Mouse (Mus musculus) lung, postnatal 4 days (tissue): ENCODE results near the gene Wdr95.

ENCODE experiments used
- DNase-seq, 2 experiments: peaks; one replicate each; pipeline ENCODE4 v3.0.0; 2021

Wdr95 gene

DNA sequence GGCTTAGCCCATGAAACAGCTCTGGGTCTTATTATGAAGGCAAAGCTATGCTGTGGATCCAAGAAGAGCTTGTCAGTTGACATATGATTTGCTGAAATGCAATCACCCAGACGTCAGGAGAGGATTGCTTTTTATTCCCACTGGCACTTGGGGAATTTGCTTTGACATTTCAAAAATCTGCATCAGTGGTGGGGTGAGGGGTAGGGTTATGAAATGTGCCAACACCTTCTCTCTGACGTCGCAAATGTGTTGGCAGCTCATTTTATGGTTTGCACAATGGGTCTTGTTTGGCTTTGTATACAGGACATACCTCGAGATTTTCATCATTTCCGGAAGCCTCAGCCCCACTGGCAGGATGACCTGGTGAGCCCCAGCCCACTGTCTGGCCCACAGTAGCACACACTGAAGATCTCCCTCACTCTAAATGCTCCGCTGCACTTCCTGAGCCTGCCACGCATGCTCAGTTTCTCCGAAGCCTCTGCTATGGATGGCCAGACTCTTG is 55.7 kb downstream of the Wdr95 start:
- peak; percentile 64 to 82 for DNase-seq

DNA sequence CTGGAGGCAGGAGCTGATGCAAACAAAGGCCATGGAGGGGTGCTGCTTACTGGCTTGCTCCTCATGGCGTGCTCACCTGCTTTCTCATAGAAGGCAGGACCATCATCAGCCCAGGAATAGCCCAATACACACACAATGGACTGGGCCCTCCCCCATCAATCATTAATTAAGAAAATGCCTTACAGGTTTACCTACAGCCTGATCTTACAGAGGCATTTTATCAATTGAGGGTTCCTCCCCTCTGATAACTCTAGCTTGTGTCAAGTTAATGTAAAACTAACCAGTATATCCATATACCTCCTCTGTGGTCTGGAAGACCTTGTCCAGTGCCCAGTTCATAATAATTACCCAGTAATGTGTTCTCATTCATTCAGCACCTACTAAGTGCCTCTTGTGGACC is 56.8 kb downstream of the Wdr95 start:
- no peak for DNase-seq

DNA sequence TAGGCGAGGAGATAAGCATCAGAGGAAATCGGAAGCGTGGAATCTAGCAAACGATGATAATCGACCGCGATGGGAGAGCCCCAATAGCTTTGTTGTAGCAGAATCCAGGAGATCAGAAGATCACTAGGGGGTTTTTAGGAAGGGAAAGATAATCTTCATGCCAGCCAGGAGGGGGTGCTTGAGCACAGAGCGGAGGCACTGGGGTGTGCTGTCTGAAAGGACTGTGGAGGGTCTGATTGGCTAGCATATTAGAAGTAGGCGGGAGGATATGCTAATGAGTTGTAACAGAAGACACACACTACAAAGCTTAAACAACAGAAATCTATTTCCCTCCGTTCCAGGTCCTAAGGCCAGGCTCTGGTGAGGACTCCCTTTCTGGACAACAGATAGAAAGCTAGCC is 57.4 kb downstream of the Wdr95 start:
- DNase-seq: peak; percentile 22 to 41

DNA sequence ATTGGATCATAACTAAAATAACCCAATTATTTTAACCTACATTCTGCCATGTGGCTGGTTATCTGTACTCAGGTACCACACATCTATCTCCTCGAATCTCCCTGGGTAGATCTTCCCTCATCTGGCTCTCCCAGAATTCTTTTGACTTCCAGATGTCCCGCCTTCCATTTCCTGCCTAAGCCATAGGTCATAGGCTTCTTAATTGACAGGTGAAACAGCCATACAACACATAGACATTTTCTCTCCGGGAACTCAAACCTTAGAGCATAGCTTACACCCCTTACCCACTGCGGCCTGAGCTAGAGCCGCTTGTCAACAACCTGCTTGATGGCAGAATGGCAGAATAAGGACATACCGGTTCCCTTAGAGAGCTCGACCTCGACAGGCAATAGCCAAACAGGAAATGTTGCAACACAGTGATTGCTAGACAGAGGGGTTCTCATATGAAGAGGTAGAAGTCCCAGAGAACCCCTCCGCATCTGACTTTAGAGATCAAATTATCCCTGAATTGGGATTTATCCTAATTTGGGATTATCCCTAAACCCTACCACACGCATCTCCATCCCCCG is 58.9 kb downstream of the Wdr95 start:
- DNase-seq: no peak

DNA sequence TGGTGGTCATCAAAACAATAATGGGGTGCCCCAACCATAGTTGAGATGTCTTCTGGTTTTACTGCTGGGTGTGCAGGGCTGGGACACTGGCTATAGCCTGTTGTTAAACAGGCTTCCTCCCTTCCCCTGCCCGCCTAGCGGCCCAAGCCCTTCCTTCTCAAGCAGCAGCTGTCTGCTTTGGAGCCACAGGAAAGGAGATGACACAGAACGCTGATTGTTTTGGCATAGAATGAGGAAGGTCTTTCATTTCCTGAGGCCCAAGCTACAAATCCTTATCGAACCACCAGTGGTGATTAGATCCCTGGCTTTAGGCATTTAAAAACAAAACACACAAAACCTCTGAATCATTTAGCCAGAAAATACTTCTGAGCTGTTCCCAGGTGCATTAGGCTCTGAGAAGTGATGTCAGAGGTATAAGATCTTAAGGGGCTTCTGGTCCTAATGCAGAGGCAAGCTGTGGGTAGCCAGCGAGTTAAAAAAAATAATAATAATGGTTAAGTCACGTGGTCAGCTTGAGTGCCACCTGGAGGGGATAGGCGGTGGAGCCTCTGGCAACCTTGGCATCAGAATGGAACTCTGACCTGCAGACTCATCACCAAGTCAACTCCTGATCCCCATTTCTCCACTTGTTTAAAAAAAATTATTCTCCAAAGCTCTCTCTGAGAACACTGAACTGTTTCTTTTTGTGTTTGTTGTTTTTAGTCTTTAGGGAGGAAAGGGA is 60.5 kb downstream of the Wdr95 start:
- peak in 1 of 2 experiments; percentile 38 for DNase-seq

DNA sequence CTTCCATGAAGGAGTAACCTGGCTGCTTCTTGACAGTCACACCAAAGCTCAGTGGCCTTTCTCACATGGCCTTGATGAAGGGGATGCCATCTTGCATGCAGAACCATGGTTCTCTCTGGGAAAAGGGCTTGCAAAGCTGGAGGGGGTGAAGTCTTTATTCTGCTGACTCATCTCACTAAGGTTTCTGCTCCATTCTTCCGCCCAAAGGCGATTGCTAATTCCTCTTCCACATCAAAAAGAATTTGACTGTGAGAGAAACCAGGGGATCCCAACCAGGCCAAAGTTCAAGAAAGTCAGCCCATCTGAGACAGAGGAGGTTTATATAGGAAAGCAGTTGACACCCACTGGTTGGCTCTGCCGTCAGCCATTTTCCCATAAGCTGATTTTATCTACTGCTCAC is 61.5 kb downstream of the Wdr95 start:
- no peak for DNase-seq

DNA sequence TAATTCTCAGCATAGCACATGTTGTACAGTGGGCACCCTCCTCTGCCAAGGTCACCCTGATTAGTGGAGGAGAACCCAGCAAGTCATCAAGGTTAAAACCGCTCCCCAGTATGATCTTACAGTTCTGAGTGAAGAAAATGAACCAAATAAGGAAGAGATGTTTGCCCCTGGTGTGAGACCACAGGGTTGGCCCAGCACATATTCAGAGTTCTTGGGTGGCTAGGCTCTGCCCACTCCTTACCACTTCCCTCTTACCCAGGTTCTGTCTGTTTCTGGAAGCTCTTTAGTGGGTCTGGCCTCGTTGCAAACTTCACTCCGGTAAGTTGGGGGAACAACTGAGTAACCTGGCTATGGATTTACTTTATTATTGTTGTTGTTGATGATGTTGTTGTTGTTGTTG is 65.7 kb downstream of the Wdr95 start:
- DNase-seq: no peak

DNA sequence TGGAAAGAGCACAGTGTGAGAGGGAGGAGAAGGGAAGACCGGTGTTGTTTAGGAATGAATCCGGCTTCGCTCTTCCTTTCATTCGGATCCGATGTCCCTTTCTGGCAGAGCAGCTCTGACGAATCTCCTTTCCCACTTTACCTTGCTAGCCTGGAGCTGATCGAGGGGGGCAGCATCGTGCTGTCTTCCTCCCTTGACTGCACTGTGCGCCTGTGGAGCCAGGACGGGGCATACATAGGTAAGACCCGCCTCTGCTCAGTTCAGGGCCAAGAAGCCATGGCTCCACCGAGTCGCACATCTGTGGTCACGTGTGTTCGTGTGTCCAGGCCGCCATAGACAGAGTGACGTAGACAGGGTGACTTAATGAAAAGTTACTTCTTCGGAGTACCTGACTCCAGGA is 68.9 kb downstream of the Wdr95 start:
- no peak for DNase-seq

DNA sequence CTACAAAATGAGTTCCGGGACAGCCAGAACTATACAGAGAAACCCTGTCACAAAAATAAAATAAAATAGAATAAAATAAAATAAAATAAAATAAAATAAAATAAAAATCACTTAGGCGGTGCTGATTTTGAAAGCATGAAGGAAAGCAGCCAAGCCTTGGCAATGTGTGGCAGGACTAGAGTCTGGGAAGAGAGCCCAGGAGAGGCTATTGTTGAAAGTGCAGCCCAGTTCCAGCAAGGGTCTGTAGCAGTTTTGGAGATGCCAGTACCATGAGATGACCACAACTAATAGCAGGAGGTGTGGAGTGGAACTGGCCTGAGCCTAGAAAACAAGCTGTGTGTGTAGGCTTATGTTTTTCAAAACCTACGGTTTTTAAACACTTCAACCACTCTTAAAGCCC is 73.5 kb downstream of the Wdr95 start:
- DNase-seq: no peak

DNA sequence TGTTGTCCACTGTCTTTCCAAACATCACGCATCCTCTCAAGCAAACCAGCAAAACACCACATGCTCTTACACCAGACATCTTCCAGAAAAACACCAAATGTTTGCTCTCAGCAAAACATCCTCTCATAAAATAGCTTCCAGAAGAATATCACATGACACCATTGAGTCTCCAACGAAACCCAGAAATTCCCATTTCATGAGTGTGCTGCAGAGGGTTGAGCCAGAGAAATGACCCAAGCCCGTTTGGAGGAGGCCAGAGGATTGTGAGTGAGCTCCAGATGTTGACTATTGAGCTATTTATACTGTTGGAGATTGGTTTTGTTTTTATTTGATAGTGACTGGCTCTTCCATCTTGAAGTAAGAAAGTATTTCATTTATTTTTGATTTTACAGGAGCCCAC is 74.8 kb downstream of the Wdr95 start:
- no peak for DNase-seq

DNA sequence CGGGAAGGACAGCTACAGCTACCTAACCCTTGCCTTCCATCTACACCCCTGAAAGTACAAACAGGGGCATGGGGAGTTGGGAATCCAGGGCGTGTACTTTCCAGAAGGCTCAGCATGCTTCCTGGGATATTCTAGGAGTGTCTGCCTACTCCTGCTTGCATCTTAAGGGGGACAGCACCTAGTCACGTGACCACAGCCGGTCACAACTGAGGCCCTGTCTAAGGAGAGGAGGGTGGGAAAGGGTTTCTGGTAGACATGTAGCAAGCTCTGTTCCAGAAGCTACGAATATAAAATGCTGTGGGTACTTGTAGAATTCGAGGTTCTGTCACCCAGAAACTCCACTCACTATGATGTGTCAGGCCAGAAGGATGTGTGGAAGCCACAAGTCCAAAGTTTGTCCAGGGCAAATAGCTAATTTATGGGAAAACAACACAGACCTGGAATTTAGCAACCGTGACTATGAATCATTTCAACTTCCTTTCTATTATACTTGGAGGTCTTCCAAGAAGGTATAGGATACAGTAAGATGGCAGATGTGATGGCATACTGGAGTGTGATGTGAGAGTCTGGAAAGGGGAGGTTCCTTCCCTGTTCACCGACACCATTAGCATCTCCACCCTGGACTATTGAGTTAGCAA is 78.7 kb downstream of the Wdr95 start:
- DNase-seq: no peak

DNA sequence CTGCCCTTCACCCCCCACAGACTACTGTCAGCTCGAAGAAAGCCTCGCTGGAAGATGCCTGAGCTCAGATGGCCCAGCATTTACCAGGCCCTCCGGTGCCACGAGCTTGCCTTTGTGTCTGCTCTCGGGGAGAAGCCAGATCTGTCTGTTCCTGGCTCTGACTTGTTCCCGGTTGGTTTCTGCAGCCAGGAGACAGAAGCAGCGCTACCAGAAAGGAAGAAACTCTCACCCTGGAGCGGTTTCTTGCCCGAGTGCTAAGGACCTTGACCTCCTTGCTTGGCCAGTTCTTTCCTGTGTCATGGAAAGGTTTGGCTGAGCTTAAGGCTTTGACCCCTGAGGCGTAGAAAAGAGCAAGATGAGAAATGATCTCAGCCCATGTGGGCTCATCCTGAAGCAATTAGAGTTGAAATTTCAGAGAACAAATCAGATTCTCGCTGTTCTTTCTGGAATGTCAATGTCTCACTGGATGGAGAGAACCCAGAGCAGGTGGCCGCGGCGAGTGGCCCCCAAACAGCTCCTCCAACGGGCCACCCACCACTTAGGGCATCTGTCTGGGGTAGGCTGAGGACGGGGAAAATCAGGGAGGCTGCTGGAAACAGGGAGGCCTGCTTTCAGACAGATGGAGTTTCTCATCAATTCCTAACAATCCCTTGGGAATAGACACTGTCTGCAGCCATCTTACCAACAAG is 83.1 kb downstream of the Wdr95 start:
- no peak for DNase-seq

DNA sequence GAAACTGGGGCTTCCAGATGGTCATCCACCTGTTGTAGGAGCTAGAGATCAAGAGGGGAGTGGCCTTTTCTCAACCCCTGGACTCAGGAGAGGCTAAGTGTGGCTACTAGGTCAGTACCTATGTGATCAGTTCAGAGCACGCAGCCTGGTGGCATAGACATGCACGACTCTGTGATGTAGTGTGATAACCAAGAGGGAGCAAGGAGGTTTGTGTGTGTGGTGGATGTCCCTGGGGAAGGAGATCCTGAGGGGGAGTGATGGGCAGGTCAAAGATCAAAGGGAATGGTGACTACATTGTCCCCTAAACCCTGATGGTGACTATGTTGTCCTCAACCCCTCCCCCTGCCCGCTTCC is 83.7 kb downstream of the Wdr95 start:
- DNase-seq: no peak

DNA sequence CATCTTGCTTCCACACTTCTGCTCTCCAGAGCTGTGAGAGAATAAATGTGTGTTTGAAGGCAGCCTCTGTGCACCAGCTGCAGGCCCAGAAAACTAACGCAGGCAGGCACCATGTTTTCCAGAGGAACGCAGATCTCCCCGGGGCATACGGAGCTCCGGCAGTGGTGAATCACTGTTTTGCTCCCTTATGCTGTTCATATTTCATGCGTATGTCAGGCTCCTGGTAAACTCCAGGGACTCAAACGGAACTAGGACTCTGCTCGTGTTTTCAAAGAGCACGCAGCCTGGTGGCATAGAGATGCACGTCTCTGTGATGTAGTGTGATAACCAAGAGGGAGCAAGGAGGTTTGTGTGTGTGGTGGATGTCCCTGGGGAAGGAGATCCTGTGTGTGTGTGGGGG is 84.3 kb downstream of the Wdr95 start:
- no peak for DNase-seq

DNA sequence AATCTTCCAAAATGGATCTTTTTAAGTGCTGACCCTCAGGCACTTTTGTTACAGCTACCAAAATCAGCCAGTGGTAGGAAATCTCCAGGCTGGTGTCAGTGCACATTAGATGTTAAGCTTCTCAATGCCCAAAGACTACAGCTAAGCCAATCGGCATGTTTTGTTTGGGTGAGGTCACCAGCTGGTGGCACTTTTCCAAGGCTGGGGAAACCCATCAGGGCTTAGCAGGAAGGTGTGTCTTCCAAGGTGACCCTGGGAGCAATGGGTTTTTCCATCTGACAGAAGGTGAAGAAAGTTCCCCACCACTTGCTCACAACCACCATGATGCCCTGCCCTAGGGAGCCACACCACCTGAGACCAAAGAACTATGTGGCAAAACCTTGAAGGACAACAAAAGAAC is 87.7 kb downstream of the Wdr95 start:
- no peak for DNase-seq

DNA sequence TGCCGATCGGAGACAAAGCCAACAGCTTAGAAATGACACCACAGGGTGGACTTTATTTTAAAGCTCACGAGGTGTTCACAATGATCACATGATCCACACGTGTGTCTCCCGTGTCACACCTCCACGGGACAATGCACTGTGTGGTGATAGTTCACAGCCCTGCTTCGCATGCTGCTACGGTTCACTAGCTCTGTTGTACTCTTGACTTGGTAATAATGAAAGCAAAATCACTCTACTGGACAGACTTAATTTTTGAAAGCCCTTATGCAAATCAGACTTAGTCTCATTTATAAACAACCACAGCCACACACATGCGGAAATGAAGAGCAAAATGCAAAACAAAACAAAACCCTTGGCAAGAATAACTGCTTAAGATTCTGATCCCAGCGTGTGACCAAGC is 88.3 kb downstream of the Wdr95 start:
- DNase-seq: no peak

DNA sequence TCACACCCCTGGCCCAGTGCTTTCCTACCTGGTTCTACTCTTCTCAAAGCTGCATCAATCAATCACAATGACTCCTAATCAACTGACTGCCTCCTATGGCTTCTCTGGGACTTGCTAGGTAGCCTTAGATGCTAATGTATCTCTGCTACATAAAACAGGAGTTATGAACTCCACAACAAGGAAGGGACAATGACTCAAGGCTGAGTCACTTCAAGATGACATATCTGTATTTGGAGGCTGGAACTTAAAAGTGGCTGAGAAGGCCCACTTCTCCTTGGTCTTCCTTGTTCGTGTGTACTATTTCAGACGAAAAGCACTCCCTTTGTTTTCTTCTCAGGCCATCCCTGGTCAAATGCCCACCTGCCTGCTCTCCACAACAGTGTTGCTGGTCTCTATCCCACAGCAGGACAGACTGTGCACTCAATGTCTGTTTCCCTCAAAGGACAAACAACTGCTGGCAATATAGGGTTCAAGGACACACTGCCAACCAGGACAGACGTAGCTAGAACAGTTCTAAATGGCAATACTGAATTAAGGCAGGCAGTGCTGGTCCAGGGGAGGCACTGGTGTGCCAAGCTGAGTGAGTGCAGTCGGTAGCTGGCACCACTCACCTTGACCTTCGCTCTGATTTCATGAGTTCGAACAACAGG is 89.4 kb downstream of the Wdr95 start:
- no peak for DNase-seq

DNA sequence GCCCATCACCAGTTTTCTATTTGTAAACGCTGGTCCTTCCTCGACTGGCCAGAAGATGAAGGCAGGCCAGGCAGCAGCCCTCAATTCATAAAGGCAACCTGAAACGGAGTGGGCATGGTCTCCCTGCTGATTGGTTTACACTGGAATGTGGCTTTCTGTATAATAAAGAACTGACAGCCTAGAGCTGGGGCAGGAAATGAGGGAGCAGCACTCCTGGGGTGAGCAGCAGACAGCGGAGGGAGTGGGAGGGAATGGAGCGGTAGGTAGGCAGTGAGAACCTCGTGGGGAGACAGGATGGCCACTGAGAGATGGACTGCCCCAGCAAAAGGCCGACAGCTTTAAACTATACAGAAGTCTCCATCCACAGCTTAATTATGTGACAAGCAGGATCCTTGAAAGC is 93.7 kb downstream of the Wdr95 start:
- no peak for DNase-seq

DNA sequence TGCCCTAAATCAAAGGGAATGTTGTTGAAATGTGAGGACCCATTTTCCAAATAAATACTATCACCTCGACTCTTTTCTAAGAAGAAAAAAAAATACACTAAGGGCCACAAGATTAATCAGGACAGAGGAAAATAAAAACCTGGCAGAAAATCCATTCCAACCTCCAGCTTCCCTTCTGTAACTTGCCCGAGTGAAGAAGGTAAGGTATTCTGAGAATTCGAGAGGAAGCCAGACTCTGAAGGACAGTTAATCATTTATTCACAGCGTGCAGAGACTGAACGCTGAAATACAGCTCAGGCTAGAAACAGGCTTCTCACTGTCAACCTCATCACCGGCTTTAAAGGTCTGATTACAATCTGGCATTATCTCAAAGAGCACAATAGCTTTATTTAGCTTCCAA is 94.2 kb downstream of the Wdr95 start:
- no peak for DNase-seq

DNA sequence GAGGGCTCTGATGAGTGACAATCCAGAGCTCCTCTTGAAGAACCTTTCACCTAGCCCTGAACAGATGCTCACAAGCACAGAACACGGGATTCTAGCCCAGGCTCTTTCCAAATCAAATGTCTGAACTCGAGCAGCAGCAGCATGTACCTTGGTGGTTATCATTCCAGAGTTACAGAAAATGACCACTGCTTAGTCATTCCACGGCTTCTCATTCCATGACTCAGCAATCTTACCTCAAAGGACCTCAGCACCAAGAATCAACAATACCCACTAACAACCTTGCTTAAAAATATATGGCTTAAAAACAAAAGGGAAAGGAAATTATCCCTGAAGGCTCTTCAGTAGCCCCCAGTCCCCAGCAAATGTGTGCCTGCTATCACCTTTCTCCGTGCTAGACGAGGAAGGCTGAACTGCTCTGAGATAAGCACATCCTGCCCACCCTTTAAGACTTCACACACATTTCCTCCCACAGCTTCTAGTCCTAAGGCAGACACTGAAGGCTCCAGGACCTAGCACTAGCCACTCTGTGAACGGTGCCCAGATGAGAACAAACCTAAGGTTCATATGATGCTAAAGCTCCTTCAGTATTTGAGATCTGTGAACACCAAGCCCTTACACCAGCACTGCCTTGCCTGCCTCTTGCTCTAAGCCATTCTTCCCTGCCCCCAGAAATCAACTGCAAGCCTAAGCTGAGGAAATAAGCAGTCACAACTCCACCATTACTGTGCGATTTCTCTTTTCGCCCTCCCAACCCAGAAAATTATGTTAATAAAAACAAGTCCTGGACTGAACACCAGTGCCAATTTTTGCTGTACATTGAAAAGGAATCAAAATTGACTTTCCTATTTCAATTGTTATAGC is 95.6 kb downstream of the Wdr95 start:
- DNase-seq: no peak

DNA sequence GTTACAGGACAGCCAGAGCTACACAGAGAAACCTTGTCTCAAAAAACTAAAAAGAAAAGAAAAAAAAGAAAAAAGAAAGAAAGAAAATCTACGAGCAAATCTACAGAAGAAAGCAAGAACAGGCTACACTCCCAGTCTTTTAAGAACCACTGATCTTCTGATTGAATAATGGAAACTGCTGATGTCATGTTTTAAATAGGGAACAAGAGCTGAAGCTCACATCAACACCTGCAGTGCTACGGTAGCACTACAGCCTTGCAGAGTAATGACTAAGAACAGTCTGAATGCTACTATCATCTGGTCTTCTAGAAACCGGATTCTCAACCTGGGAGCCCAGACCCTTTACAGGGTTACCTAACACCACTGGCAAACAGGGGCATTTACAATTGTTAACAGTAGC is 97.1 kb downstream of the Wdr95 start:
- DNase-seq: no peak

DNA sequence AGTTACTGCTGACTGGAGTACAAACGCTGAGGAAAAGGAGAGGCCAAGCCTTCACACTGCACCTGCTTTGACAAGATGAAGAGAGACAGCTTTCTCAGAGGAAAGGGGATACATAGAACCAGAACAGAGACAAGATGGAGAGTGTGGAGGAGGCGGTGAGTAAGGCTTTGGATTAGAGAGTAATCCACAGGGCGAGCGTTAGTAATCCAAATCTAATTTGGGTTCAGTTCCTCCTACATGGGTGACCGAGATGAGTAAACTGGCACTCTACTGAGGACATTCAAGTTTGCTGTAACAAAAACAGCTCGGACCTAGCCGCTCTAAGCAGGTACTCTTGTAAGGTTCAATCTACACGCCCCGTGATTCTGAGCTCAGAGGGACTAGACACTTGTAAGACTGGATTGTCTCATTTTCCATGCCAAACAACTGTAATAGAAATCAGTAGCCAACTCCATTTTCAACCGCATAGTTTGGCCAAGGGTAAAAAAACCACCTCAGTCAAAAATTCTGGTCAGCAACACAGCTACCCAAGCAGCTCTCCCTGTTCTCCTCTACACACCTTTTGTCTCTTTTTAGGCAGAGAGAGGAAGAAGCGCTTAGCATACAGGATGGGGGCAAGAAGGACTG is 106.0 kb downstream of the Wdr95 start:
- DNase-seq: no peak
